Mouse (Mus musculus) forebrain, embryonic 15.5 days (tissue): ENCODE measurements around the gene Kat2b. TPM values are rescaled to one million over a fixed set of nuclear protein-coding genes. Genes with fewer than 3 reads are reported as not detected.
"Not testable (repeated sequence)": the region's sequence is repeated elsewhere in the genome, so short reads cannot be mapped to it uniquely, and the experiment has no call there.

Source experiments
- ATAC-seq: fragments of 200-750 bp; cut with Nextera tagmentation; replicated peaks from 2 replicates; pipeline ENCODE4 v1.8.0; 2017; ENCODE audit warnings: mild to moderate bottlenecking, moderate TSS enrichment, moderate library complexity
- H3K27ac ChIP-seq: fragments of 300-500 bp; sonication (generic); replicated peaks from 2 replicates; pipeline ENCODE4 v1.5.1; 2015; ENCODE audit warnings: mild to moderate bottlenecking, inconsistent platforms
- H3K27me3 ChIP-seq: fragments of 300-500 bp; sonication (generic); 2 replicates; pipeline ENCODE4 v1.6.1; 2015; ENCODE audit warnings: inconsistent platforms
- H3K36me3 ChIP-seq: fragments of 300-500 bp; sonication (generic); 2 replicates; pipeline ENCODE4 v1.6.1; 2015; ENCODE audit warnings: mild to moderate bottlenecking, inconsistent platforms
- H3K4me1 ChIP-seq: fragments of 300-500 bp; sonication (generic); 2 replicates; pipeline ENCODE4 v1.6.1; 2015; ENCODE audit warnings: inconsistent platforms
- H3K4me2 ChIP-seq: fragments of 300-500 bp; sonication (generic); replicated peaks from 2 replicates; pipeline ENCODE4 v1.6.1; 2015; ENCODE audit warnings: mild to moderate bottlenecking, inconsistent platforms
- H3K4me3 ChIP-seq: fragments of 300-500 bp; sonication (generic); 2 replicates; pipeline ENCODE4 v1.5.1; 2015; ENCODE audit warnings: mild to moderate bottlenecking, inconsistent platforms
- H3K9ac ChIP-seq: fragments of 300-500 bp; sonication (generic); replicated peaks from 2 replicates; pipeline ENCODE4 v1.6.1; 2015; ENCODE audit warnings: mild to moderate bottlenecking, inconsistent platforms
- H3K9me3 ChIP-seq: fragments of 300-500 bp; sonication (generic); 2 replicates; pipeline ENCODE4 v1.6.1; 2016; ENCODE audit warnings: inconsistent platforms
- WGBS: fragments of 180-500 bp; shearing (Covaris S2); methylation state at CpG from one replicate; pipeline ENCODE4 v1.1.7; 2015; ENCODE audit warnings: mixed read lengths; 5-methylcytosine and 5-hydroxymethylcytosine counted together
- polyA plus RNA-seq: library from polyadenylated mRNA; unstranded; fragments of >200 nt; fragmentation: Nextera tagmentation; extraction: Ambion mirVana; gene quantifications from 2 replicates; pipeline ENCODE4 v1.2.1, GENCODE M21; 2015

The Kat2b gene
- polyA plus RNA-seq, 1 experiment from 2014 or later = 6.3 TPM

DNA sequence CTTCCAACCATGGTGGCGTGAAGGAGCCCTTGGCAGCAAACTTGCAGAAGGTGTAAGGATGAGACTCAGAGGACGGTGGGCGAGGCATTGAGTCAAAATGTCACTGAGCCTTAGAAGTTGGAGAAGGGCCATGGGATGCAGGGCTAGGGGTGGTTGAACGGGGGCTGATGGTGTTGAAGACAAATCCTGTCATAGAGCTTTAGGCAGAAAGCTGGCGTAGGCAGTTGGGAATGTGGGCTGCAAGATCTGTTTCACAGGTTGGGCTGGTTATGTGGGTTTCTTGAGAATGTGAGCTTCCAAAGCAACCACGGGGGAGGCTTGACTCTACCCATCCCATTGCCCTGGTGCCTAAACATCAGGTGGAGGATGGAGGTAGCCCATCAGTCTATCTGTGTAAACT lies 23.4 kb downstream of the Kat2b start:
- Histone ChIP-seq H3K9me3 (no peaks in the 10 kb centered on the region), H3K4me2 (no peak overlapping the region), H3K27me3 (no peaks in the 10 kb centered on the region), H3K27ac (no peak overlapping the region), H3K4me3 (no peak overlapping the region), H3K9ac (no peak overlapping the region), H3K36me3 (no peaks in the 10 kb centered on the region), H3K4me1 (peaks cover 21% of the 10 kb centered on the region)
- WGBS = 94% methylated on average over 6 of the region's 6 CpGs
- ATAC-seq = no peak

DNA sequence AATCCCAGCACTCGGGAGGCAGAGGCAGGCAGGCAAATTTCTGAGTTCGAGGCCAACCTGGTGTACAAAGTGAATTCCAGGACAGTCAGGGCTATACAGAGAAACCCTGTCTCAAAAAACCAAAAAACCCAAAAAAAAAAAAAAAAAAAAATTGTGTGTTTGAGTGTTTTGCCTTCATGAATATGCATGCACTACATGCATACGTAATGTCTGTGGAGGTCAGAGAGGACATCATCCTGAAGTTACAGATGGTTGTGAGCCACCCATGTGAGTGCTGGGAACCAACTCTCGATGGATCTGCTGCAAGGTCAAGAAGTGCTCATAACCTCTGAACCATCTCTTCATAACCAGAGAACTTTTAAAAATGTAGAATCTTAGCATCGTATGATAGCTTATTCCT lies 25.2 kb downstream of the Kat2b start:
- H3K27ac ChIP-seq = no peak overlapping the region
- H3K4me2 ChIP-seq = no peak overlapping the region
- no peaks in the 10 kb centered on the region for H3K9me3 ChIP-seq
- H3K36me3 ChIP-seq = no peaks in the 10 kb centered on the region
- no peak for ATAC-seq
- H3K27me3 ChIP-seq = no peaks in the 10 kb centered on the region
- H3K4me1 ChIP-seq = peaks cover 17% of the 10 kb centered on the region
- H3K9ac ChIP-seq = no peak overlapping the region
- no peak overlapping the region for H3K4me3 ChIP-seq
- WGBS = 94% methylated on average over 5 of the region's 5 CpGs

DNA sequence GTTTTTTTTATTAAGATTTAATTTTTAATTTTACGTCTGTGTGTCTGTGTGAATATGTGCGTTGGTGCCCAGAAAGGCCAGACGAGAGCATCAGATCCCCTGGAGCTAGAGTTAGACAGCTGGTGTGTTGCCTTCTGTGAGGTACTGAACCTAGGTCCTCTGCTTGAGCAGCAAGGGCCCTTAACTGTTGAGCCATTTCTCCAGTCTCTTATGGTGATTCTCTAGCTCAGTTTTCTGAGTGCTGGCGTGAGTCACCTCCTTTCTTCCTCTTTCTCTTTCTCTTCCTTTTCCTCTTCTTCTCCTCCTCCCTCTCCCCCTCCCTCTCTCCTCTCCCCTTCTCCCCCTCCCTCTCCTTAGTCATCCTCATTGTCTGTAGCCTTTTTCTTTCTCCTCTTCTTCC lies 27.9 kb downstream of the Kat2b start:
- WGBS = 77% methylated on average over 4 of the region's 4 CpGs
- no peaks in the 10 kb centered on the region for H3K9me3 ChIP-seq
- no peaks in the 10 kb centered on the region for H3K36me3 ChIP-seq
- peaks cover 7% of the 10 kb centered on the region for H3K4me1 ChIP-seq
- no peak overlapping the region for H3K4me2 ChIP-seq
- no peak overlapping the region for H3K27ac ChIP-seq
- H3K9ac ChIP-seq = no peak overlapping the region
- no peak overlapping the region for H3K4me3 ChIP-seq
- H3K27me3 ChIP-seq = no peaks in the 10 kb centered on the region
- ATAC-seq = no peak

DNA sequence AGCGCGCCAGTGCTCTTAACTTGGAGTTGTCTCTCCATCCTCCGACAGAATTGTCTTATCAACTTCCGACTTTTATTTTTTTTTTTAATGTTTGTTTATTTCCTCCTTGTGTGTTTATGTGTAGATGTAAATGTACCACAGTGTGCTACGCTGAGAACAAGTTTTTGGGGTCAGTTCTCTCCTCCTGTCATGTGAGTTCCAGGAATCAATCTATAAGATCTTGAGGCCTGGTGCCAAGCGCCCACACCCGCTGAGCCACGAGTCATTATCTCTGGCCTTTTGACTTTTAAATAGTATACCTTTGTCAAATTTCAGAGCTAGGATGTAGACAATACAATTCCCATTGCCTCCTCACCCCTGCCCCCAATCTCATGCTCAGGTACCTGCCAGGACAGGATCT lies 28.9 kb downstream of the Kat2b start:
- Histone ChIP-seq H3K9ac (no peak overlapping the region), H3K4me3 (no peak overlapping the region), H3K27ac (peak overlapping the region; percentile 35; the same call in 1 of the 2 replicates), H3K4me2 (no peak overlapping the region), H3K27me3 (no peaks in the 10 kb centered on the region), H3K9me3 (no peaks in the 10 kb centered on the region), H3K36me3 (no peaks in the 10 kb centered on the region), H3K4me1 (peaks cover 7% of the 10 kb centered on the region)
- ATAC-seq = no peak
- whole genome bisulfite sequencing = 86% methylated on average over 8 of the region's 8 CpGs

DNA sequence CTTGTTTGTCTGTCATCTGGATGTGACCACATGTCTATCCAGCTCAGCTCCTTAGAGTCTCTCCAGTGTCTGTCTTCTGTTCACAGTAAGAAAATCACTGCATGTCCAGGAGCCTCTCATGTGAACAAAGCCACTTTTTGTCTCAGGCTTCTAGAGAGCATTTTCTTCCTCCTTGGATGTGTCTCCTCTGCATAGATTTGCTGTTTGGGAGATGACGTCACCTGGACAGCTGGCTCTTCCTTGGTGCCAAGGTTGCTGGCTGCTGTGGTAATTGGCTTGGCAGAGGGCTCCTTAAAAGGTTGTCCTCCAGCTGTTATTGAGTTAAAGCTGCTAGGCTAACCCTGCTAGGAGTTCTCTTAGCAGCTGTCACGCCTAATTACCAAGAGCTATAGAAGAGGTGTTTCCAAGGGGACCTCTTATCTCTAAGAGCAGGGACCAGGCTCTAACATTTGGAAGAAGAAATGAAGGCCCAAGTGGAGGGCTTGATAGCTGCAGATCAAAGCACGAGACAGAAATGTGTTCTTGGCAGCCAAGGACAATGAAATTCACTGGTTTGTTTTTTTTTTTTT lies 29.7 kb downstream of the Kat2b start:
- H3K4me3 ChIP-seq = no peak overlapping the region
- no peaks in the 10 kb centered on the region for H3K36me3 ChIP-seq
- H3K4me1 ChIP-seq = peaks cover 7% of the 10 kb centered on the region
- no peaks in the 10 kb centered on the region for H3K9me3 ChIP-seq
- H3K27me3 ChIP-seq = no peaks in the 10 kb centered on the region
- peak; percentile 74 for ATAC-seq
- H3K9ac ChIP-seq = no peak overlapping the region
- peak overlapping the region; percentile 35 for H3K27ac ChIP-seq
- 36% methylated on average over 3 of the region's 3 CpGs for WGBS
- no peak overlapping the region for H3K4me2 ChIP-seq

DNA sequence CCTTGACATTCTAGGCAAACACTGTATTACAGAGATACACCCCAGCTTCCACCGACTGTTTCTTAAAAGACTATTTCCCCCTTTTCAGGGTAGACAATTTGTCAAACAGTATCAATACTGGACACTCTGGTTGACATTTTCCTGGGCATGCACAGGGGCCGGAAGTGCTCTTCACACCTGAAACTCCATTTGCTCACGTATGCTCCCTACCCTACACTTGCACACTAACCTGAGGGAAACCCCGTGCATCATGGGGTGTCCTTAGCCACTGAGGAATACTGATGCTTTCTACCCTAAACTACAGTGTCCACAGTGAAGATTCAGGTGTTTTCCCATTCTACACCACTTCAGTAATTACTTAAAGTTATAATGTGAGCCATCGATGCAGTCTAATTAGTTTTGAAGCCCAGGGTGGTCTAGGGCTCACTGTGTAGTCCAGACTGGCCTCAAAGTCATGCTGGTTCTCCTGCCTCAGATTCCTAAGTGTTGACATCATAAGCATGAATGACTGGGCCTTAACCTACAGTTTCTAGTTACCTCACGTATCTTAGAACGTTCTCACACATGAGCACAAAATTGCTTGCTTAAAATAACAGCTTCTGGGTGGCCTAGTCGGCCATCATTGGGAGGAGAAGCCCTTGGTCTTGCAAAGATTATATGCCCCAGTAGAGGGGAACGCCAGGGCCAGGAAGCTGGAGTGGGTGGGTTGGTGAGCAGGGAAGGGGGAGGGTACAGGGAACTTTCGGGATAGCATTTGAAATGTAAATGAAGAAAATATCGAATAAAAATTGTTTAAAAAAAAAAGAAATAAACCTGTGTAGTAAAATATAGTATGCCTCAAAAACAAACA lies 30.5 kb downstream of the Kat2b start:
- 80% methylated on average over 11 of the region's 11 CpGs for WGBS
- 0 out of 2 replicates have a peak overlapping the region, but pooled peaks have one; percentile 35 for H3K27ac ChIP-seq
- ATAC-seq = no peak

DNA sequence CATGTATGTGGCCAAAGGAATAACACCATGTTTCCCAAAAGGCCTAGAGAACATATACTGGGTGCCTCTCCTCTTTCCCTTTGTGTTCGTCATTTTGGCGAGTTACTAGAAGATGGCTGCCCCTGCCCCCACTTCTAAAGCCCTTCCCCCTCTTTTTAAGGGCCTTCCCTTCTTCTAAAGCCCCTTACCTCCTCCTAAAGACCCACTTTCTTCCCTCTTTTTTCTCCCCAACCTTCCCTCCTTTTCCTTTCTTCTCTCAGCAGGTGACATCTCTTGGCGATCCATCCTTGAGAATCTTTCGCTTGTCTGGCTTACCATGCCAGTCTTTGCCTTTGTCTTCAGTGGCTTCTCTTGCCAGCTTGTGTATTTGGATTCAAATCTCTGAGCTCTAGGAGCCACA lies 31.9 kb downstream of the Kat2b start:
- H3K36me3 ChIP-seq = no peaks in the 10 kb centered on the region
- peaks cover 7% of the 10 kb centered on the region for H3K4me1 ChIP-seq
- H3K27ac ChIP-seq = no peak overlapping the region
- H3K9ac ChIP-seq = no peak overlapping the region
- no peak overlapping the region for H3K4me3 ChIP-seq
- no peaks in the 10 kb centered on the region for H3K9me3 ChIP-seq
- no peak overlapping the region for H3K4me2 ChIP-seq
- ATAC-seq = no peak
- 96% methylated on average over 4 of the region's 4 CpGs for WGBS
- no peaks in the 10 kb centered on the region for H3K27me3 ChIP-seq

More for the DNA sequence above, 30.5 kb downstream of the Kat2b start:
- Histone ChIP-seq H3K27me3 (no peaks in the 10 kb centered on the region), H3K4me1 (peaks cover 7% of the 10 kb centered on the region), H3K4me3 (no peak overlapping the region), H3K4me2 (no peak overlapping the region), H3K9ac (no peak overlapping the region), H3K36me3 (no peaks in the 10 kb centered on the region), H3K9me3 (no peaks in the 10 kb centered on the region)

DNA sequence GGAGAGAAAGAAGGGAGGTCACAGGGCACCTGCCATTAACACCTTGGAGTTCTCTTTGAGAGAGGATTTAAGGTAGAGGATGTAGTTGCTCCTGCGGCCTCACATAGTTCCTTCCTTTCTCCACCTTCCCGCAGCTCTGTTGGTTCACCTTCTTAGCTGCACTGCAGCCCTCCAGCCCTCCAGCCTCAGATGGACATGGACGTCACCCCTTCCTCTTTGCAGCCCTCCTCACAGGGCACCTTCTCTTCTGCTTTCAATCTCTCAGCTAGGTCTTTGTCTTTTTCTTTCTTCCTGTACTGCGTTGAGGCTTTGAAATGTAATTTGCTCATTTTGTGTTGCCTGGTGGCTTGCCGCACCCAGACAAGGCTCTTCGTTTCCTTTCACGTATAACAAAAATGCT lies 36.6 kb downstream of the Kat2b start:
- not testable (repeated sequence) for H3K27me3 ChIP-seq, H3K36me3 ChIP-seq, ATAC-seq, H3K27ac ChIP-seq, H3K4me2 ChIP-seq, H3K4me1 ChIP-seq, H3K9me3 ChIP-seq, H3K9ac ChIP-seq, H3K4me3 ChIP-seq
- no CpG with 5 or more reads among the region's 7 CpGs for WGBS

DNA sequence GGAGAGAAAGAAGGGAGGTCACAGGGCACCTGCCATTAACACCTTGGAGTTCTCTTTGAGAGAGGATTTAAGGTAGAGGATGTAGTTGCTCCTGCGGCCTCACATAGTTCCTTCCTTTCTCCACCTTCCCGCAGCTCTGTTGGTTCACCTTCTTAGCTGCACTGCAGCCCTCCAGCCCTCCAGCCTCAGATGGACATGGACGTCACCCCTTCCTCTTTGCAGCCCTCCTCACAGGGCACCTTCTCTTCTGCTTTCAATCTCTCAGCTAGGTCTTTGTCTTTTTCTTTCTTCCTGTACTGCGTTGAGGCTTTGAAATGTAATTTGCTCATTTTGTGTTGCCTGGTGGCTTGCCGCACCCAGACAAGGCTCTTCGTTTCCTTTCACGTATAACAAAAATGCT lies 39.4 kb downstream of the Kat2b start:
- not testable (repeated sequence) for H3K9ac ChIP-seq, H3K9me3 ChIP-seq, H3K4me1 ChIP-seq, H3K4me2 ChIP-seq, H3K27ac ChIP-seq, H3K27me3 ChIP-seq, ATAC-seq, H3K4me3 ChIP-seq, H3K36me3 ChIP-seq
- no CpG with 5 or more reads among the region's 7 CpGs for WGBS

DNA sequence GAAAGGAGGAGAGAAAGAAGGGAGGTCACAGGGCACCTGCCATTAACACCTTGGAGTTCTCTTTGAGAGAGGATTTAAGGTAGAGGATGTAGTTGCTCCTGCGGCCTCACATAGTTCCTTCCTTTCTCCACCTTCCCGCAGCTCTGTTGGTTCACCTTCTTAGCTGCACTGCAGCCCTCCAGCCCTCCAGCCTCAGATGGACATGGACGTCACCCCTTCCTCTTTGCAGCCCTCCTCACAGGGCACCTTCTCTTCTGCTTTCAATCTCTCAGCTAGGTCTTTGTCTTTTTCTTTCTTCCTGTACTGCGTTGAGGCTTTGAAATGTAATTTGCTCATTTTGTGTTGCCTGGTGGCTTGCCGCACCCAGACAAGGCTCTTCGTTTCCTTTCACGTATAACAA lies 42.3 kb downstream of the Kat2b start:
- H3K4me2 ChIP-seq, H3K4me1 ChIP-seq, H3K9me3 ChIP-seq, H3K27ac ChIP-seq, ATAC-seq, H3K27me3 ChIP-seq, H3K36me3 ChIP-seq, H3K9ac ChIP-seq, H3K4me3 ChIP-seq: not testable (repeated sequence)
- no CpG with 5 or more reads among the region's 7 CpGs for WGBS

DNA sequence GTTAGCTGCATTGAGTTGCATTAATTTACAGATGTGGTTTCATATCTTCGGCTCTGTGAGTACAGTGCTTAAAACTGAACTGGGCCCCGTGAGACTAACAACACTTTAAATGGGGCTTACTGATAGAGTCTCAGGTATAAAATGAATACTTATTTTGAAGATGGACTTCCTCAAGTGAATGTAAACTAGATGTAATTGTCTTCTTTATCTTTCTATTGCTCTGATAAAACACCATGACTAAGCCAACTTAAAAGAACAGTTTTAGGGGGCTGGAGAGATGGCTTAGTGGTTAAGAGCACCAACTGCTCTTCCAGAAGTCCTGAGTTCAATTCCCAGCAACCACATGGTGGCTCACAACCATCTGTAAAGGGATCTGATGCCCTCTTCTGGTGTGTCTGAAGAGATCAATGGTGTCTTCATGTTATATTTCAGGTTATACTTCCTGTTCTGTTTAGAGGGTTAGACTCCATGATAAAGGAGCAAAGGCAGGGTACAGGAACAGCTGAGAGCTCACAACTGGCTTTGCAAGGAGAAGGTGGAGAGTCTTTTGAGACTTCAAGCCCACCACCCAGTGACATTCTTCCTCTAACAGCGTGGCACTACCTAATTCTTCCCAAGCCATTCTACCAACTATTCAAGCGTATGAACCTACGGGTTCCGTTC lies 50.8 kb downstream of the Kat2b start:
- Histone ChIP-seq H3K27me3 (no peaks in the 10 kb centered on the region), H3K9ac (no peak overlapping the region), H3K4me1 (no peaks in the 10 kb centered on the region), H3K27ac (no peak overlapping the region), H3K9me3 (no peaks in the 10 kb centered on the region), H3K4me3 (no peak overlapping the region), H3K4me2 (no peak overlapping the region), H3K36me3 (no peaks in the 10 kb centered on the region)
- 96% methylated on average over 6 of the region's 6 CpGs for WGBS
- no peak for ATAC-seq

DNA sequence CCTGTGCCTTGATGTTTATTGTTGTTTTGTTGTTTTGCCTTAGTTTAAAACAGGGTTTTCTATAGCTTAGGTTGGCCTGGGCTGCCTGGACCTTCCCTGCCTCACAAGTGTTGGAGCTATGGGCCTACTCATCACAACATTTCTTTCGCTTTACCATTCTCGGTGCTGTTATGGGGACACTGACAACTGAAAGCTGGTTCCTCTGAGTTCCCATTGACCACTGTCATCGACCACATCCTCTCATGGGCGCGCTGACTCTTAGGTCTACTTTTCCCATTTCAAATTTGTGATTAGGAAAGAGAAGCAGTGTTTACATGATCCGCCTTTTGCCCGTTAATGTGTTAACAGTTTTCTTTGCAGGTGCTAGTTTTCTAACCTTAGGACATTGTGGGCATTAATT lies 51.7 kb downstream of the Kat2b start:
- Histone ChIP-seq H3K9ac (no peak overlapping the region), H3K27ac (no peak overlapping the region), H3K9me3 (no peaks in the 10 kb centered on the region), H3K4me1 (no peaks in the 10 kb centered on the region), H3K4me2 (no peak overlapping the region), H3K36me3 (no peaks in the 10 kb centered on the region), H3K4me3 (no peak overlapping the region), H3K27me3 (no peaks in the 10 kb centered on the region)
- no peak for ATAC-seq
- 97% methylated on average over 7 of the region's 7 CpGs for WGBS
